Mouse (Mus musculus) adrenal gland (tissue): ENCODE measurements around the gene Ctrl.
"Not testable (repeated sequence)": the region's sequence is repeated elsewhere in the genome, so short reads cannot be mapped to it uniquely, and the experiment has no call there.

Source experiments
- intact Hi-C: fragments of 180-260 bp; cut with DNase I; formaldehyde crosslinking; loops from one replicate; pipeline ENCODE4 v1.15.1; 2025
- long read RNA-seq, 2 experiments: library from polyadenylated mRNA; unstranded; transcript quantifications; one replicate each; pipeline ENCODE4 v2.0.0; 2020; ENCODE audit warnings: borderline replicate concordance in 1 of 2; ENCODE audit not compliant: insufficient replicate concordance in 1 of 2

Gene Ctrl
- long read RNA-seq, experiment 1 = 0 reads
- long read RNA-seq, experiment 2 = 0 reads

- intact Hi-C loops = loop anchor here (5.0 kb wide), 2 partner anchors 96 to 221 kb away; no protein-coding TSS in a partner anchor
Observed at GRCm38 (mm10) chr8:105933762-105934161, at the start of gene Ctrl. Ctrl (minus strand) TSS chr8:105933862.

- intact Hi-C loops = not testable (repeated sequence)
Observed at GRCm38 (mm10) chr8:105983406-105983805, 49.7 kb upstream of the Ctrl start.

GRCm38 (mm10) chr8:105981146-105981545 is 47.5 kb upstream of the Ctrl start:
- intact Hi-C loops = no loop called here

GRCm38 (mm10) chr8:105979325-105979724 is 45.7 kb upstream of the Ctrl start, which contains the start of gene Dpep3:
Dpep3 (minus strand) TSS chr8:105979429.
- intact Hi-C loops = no loop called here

GRCm38 (mm10) chr8:105975363-105975762 is 41.7 kb upstream of the Ctrl start:
- intact Hi-C loops = no loop called here

- intact Hi-C loops = no loop called here
Observed at GRCm38 (mm10) chr8:105971019-105971720, 37.5 kb upstream of the Ctrl start.

GRCm38 (mm10) chr8:105969367-105969766 is 35.7 kb upstream of the Ctrl start:
- intact Hi-C loops = no loop called here

GRCm38 (mm10) chr8:105966692-105967311 is 33.1 kb upstream of the Ctrl start:
- intact Hi-C loops = no loop called here

- intact Hi-C loops = no loop called here
Observed at GRCm38 (mm10) chr8:105965905-105966341, 32.3 kb upstream of the Ctrl start, which contains the start of gene Slc12a4. Slc12a4 (minus strand) TSS chr8:105966097.

GRCm38 (mm10) chr8:105965266-105965904 is 31.7 kb upstream of the Ctrl start:
- intact Hi-C loops = no loop called here

- intact Hi-C loops = no loop called here
Observed at GRCm38 (mm10) chr8:105964506-105965265, 31.0 kb upstream of the Ctrl start.

GRCm38 (mm10) chr8:105961536-105961935 is 27.9 kb upstream of the Ctrl start:
- intact Hi-C loops = no loop called here

- intact Hi-C loops = no loop called here
Observed at GRCm38 (mm10) chr8:105961101-105961500, 27.4 kb upstream of the Ctrl start.

GRCm38 (mm10) chr8:105959350-105959749 is 25.7 kb upstream of the Ctrl start:
- intact Hi-C loops = no loop called here

- intact Hi-C loops = no loop called here
Observed at GRCm38 (mm10) chr8:105957813-105958212, 24.2 kb upstream of the Ctrl start.

- intact Hi-C loops = no loop called here
Observed at GRCm38 (mm10) chr8:105956556-105956955, 22.9 kb upstream of the Ctrl start.

GRCm38 (mm10) chr8:105951057-105951659 is 17.5 kb upstream of the Ctrl start:
- intact Hi-C loops = no loop called here

GRCm38 (mm10) chr8:105949350-105949749 is 15.7 kb upstream of the Ctrl start:
- intact Hi-C loops = no loop called here

GRCm38 (mm10) chr8:105943321-105943739 is 9.7 kb upstream of the Ctrl start, which contains the start of gene Lcat:
Lcat (minus strand) TSS chr8:105943382.
- intact Hi-C loops = no loop called here

GRCm38 (mm10) chr8:105942542-105942941 is 8.9 kb upstream of the Ctrl start:
- intact Hi-C loops = no loop called here

- intact Hi-C loops = no loop called here
Observed at GRCm38 (mm10) chr8:105942026-105942425, 8.4 kb upstream of the Ctrl start.
